Mouse (Mus musculus) MN1 (cell line): ENCODE measurements around the gene Usp19.
A peak's percentile ranks its signal among the peaks of the same experiment; 100 is the strongest.

Experiments
- DNase-seq: peaks from one replicate; pipeline ENCODE4 v3.0.0-alpha.2; 2016; ENCODE audit warnings: low spot score

The Usp19 gene

GRCm38 (mm10) chr9:108469430-108469829 lies 21.0 kb upstream of the Usp19 start:
- DNase-seq, result no peak

GRCm38 (mm10) chr9:108469845-108470244 lies 20.6 kb upstream of the Usp19 start:
- DNase-seq, result no peak

DNA sequence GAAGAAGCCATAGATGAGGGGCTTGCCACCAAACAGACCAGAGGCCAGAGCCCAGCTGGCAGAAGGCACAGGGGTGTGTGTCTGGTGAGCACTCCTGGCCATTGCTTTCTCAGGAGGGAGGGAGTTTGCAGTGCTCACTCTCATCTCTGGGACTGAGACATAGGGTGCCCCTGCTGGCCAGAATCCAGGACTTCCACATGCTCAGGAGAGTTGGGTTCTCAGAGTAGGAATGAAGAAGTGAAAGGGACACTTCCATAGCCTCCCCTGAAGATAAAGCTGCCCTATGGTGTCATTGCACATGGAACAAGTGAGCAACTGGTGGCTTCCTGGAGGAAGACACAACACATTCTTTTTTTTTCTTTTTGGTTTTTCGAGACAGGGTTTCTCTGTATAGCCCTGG lies 15.9 kb upstream of the Usp19 start:
- no peak for DNase-seq

DNA sequence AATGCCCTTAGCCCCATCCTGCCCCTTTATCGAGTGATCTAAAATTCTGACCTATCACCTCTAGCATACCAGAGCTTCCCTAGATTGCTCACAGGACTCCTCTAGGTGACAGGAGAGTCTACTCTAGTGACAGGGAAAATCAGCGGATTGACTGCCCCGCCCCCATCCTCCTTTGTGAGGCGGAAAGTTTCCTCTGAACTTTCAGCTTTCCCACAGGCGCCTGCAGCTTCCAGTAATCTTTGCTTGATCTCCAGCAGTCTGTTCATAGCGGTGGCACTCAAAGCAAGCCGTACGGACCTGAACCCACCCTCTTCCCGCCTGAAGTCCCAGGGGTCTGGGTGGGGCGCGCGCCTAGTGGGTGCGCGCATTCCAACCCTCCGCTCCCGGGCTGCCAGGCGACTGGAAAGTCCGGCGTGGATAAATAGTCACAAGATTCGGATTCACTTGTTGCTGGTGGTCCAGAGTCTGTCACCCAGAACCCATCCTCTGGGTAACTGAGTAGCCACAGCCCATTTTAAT lies 11.7 kb upstream of the Usp19 start:
- DNase-seq, result peak; percentile 72

DNA sequence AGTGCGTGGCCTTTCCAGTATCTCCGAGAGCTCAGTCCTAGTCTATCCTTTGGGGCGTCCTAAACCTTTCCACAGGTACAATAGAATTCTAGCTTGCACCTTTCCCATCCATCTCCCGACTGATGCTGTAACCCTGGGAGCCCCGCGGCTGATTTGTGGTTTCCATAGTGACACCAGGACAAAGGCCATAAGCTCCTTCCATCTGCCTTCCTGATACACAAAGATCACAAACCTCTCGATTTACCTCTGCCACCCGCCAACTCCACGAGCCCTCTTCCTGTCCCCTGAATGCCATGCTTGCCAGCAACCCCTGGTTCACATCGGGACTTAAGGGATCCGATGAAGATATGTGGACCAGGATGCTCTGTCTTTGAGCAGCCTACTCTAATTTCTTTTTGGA lies 11.2 kb upstream of the Usp19 start:
- peak; percentile 39 for DNase-seq

DNA sequence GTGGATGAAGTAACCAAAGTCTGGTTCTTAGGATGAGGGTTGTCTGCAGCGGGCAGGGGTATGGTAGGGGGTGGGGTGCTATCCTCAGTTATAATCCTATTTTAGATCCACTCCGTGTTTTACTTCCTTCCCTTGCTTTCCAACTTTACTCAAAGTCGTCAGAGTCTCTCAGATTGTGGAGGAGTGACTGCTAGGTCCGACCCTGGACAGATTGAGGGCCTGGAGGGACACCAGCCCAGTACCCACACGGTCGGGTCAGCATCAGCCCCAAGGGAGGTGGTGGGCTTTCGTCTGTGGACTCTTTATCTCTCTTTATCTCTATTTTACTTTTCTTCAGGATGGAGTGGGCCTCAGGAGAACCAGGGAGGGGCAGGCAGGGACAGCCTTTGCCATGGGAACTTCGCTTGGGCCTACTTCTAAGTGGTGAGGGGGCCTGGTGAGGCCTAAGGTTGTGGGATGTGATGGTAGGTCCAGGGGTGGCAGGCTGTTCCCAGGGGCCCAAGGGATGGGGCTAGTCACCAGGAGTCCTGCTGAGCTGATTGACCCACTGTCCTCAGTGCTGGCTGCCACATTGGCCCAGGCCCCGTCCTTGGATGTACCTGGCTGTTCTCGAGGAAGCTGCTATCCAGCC lies 10.6 kb upstream of the Usp19 start, which contains the start of gene Lamb2:
Gene Lamb2, plus strand, starts transcription at position 16 of the 631 bp plus-strand sequence.
- peak; percentile 81 for DNase-seq

GRCm38 (mm10) chr9:108480813-108481519 lies 9.4 kb upstream of the Usp19 start:
- no peak for DNase-seq

GRCm38 (mm10) chr9:108481520-108482210 lies 8.7 kb upstream of the Usp19 start:
- no peak for DNase-seq

DNA sequence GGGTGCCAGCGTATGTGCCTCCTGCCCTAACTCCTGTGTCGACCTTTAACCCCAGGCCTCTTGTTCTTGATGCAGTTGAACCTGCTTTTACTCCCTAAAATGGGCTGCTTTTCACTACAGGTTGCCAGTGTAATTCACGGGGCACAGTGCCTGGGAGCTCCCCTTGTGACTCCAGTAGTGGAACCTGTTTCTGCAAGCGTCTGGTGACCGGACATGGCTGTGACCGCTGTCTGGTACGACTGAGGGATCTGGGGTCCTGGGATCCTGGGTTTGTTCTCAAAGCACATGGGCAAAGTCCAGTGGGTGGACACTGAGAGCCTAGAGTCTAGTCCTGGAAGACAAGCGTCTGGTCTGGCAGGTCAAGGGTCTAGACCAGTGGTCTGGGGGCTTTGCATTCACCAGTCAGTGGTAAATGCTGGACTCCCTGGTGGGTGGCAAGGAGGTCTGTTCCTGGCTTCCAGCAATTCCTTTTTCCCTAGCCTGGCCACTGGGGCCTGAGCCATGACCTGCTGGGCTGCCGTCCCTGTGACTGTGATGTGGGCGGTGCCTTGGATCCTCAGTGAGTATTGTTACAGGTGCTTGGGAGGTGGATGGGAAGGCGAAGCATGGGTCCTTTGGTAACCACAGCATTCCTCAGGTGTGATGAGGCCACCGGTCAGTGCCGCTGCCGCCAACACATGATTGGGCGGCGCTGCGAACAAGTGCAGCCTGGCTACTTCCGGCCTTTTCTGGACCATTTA lies 7.2 kb upstream of the Usp19 start:
- DNase-seq, result no peak

GRCm38 (mm10) chr9:108484021-108484420 lies 6.4 kb upstream of the Usp19 start:
- no peak for DNase-seq

- DNase-seq, result no peak
These were observed 5.0 kb upstream of the Usp19 start for GRCm38 (mm10) chr9:108485301-108485875.

- DNase-seq, result no peak
These were observed 3.4 kb upstream of the Usp19 start for GRCm38 (mm10) chr9:108486973-108487530.

GRCm38 (mm10) chr9:108488403-108488802 lies 2.0 kb upstream of the Usp19 start:
- DNase-seq, result no peak

DNA sequence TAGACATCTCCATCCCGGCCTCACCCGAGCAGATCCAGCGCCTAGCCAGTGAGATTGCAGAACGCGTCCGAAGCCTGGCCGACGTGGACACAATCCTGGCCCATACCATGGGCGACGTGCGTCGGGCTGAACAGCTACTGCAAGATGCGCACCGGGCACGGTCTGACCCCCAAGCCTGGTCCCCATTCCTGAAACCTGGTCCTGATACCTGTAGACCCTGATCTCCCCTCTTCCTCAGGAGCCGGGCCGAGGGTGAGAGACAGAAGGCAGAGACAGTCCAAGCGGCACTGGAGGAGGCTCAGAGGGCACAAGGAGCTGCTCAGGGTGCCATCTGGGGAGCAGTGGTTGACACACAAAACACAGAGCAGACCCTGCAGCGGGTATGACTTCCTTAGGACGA lies 1.2 kb upstream of the Usp19 start:
- DNase-seq, result no peak

- peak; percentile 43 for DNase-seq
These were observed 472 bp upstream of the Usp19 start for GRCm38 (mm10) chr9:108489702-108490558.

DNA sequence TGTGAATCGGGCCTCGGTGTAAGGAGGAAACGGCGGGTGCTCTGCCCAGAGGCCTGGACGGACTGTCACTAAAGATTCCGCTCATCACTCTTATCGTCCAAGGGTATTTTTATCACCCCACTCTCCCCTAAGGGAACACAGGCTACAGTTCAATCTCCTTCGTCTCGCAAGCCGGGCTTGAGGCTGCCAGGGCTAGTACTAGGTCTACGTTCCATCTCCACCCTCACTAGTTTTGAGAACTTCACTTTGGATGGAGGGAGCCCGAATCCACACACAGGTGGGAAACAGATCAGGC lies 831 bp downstream of the Usp19 start:
- DNase-seq, result no peak

- DNase-seq, result peak; percentile 75
These were observed 1.8 kb downstream of the Usp19 start for GRCm38 (mm10) chr9:108492043-108492750.

GRCm38 (mm10) chr9:108493246-108493645 lies 2.8 kb downstream of the Usp19 start:
- no peak for DNase-seq

DNA sequence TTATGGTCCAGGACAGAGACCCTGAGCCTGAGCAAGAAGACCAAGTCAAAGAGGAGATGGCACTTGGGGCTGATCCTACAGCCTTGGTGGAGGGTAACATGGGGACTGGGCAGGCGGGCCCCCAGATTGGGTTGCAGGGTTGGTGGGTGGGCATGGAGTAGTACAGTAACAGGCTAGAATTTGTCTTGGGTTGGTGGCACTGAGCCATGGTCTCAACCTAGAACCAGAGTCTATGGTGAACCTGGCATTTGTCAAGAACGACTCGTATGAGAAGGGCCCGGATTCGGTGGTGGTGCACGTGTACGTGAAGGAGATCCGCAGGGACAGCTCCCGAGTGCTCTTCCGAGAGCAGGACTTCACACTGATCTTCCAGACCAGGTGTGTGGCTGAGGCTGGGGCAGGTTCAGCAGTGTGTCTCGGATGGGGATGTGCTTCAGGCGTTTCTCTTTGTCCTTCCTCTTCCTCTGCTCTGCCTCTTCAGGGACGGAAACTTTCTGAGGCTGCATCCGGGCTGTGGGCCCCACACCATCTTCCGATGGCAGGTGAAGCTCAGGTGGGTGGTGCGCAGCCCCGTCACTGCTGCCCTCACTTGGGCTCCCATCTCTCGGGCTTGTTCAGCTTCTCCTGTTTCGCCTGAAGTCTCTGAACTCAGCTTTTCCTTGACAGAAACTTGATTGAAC lies 3.9 kb downstream of the Usp19 start:
- no peak for DNase-seq

- no peak for DNase-seq
These were observed 4.5 kb downstream of the Usp19 start for GRCm38 (mm10) chr9:108494905-108495304.
